Mouse (Mus musculus) limb, embryonic 10.5 days (tissue): Measurements from ENCODE around the gene Slc5a11. TPM values are rescaled to one million over a fixed set of nuclear protein-coding genes. Genes with fewer than 3 reads are reported as not detected.

ENCODE experiments used
- DNase-seq: peaks from one replicate; pipeline ENCODE4 v3.0.0-alpha.2; 2017; ENCODE audit warnings: low spot score
- H3K27ac ChIP-seq: fragments of 300-500 bp; sonication (generic); 2 replicates; pipeline ENCODE4 v1.5.1; 2016; ENCODE audit warnings: mild to moderate bottlenecking
- H3K27me3 ChIP-seq: fragments of 300-500 bp; sonication (generic); 2 replicates; pipeline ENCODE4 v1.6.1; 2016; ENCODE audit warnings: low read depth, mild to moderate bottlenecking; ENCODE audit not compliant: poor library complexity, severe bottlenecking
- H3K36me3 ChIP-seq: fragments of 300-500 bp; sonication (generic); 2 replicates; pipeline ENCODE4 v1.6.1; 2016; ENCODE audit warnings: mild to moderate bottlenecking, moderate library complexity
- H3K4me1 ChIP-seq: fragments of 300-500 bp; sonication (generic); 2 replicates; pipeline ENCODE4 v1.6.1; 2016
- H3K4me3 ChIP-seq: fragments of 300-500 bp; sonication (generic); 2 replicates; pipeline ENCODE4 v1.5.1; 2016; ENCODE audit warnings: mild to moderate bottlenecking, moderate library complexity
- H3K9me3 ChIP-seq: fragments of 300-500 bp; sonication (generic); replicated peaks from 2 replicates; pipeline ENCODE4 v1.6.1; 2016; ENCODE audit warnings: mild to moderate bottlenecking
- WGBS: fragments of 180-500 bp; shearing (Covaris S2); methylation state at CpG from one replicate; pipeline ENCODE4 v1.1.7; 2016; 5-methylcytosine and 5-hydroxymethylcytosine counted together
- polyA plus RNA-seq: library from polyadenylated mRNA; unstranded; fragments of >200 nt; fragmentation: Nextera tagmentation; extraction: Ambion mirVana; gene quantifications from 2 replicates; pipeline ENCODE4 v1.2.1, GENCODE M21; 2016

Slc5a11 gene
- polyA plus RNA-seq, 1 experiment from 2014 or later = 0.36 TPM

GRCm38 (mm10) chr7:123253396-123253795, 38.8 kb downstream of the Slc5a11 start:
- Histone ChIP-seq H3K4me1 (no peaks in the 10 kb centered on the region), H3K27ac (no peak overlapping the region), H3K4me3 (no peak overlapping the region), H3K9me3 (no peaks in the 10 kb centered on the region), H3K27me3 (no peaks in the 10 kb centered on the region), H3K36me3 (no peaks in the 10 kb centered on the region)
- DNase-seq = no peak
- 88% methylated on average over 7 of the region's 7 CpGs for WGBS

GRCm38 (mm10) chr7:123254196-123254970, 39.8 kb downstream of the Slc5a11 start:
- Histone ChIP-seq H3K9me3 (no peaks in the 10 kb centered on the region), H3K27me3 (no peaks in the 10 kb centered on the region), H3K36me3 (no peaks in the 10 kb centered on the region), H3K4me3 (no peak overlapping the region), H3K4me1 (no peaks in the 10 kb centered on the region), H3K27ac (no peak overlapping the region)
- DNase-seq = no peak
- 90% methylated on average over 14 of the region's 14 CpGs for WGBS

DNA sequence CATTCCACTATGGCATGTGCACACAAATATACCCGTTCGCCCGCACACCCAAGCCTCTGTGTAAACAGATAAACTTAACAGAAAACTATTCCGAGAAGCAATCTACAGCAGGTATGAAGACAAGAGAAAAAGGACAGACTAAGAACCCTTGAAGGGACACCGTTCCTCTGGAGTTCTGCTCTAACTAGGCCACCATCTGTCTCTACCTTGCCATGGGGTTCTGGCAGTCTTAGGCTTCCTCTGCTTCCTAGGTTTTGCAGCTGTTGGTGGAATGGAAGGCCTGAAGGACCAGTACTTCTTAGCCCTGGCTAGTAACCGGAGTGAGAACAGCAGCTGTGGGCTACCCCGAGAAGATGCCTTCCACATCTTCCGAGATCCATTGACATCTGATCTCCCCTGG, 43.5 kb downstream of the Slc5a11 start:
- Histone ChIP-seq H3K4me1 (no peaks in the 10 kb centered on the region), H3K27ac (no peak overlapping the region), H3K27me3 (no peaks in the 10 kb centered on the region), H3K9me3 (no peaks in the 10 kb centered on the region), H3K4me3 (no peak overlapping the region), H3K36me3 (no peaks in the 10 kb centered on the region)
- WGBS = 92% methylated on average over 8 of the region's 8 CpGs
- DNase-seq = no peak

DNA sequence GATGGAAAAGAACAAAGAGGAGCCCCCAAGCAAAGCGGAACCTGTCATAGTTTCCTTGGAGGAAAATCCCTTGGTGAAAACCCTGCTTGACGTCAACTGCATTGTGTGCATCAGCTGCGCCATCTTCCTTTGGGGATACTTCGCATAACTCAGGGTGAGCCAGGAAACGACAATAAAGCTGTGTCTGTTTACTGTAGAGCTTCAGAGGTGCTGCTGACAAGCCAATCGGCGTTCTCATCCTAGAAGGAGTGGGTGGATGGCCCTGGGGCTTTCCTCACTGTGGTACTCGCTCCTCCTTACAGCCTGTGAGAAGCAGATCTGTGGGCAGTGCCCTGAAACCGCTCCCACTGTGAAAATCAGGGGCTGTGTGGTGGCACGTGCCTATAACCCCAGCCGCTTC, 58.5 kb downstream of the Slc5a11 start:
- WGBS = 75% methylated on average over 11 of the region's 11 CpGs
- Histone ChIP-seq H3K4me1 (no peaks in the 10 kb centered on the region), H3K9me3 (no peaks in the 10 kb centered on the region), H3K27me3 (no peaks in the 10 kb centered on the region), H3K27ac (no peak overlapping the region), H3K4me3 (no peak overlapping the region), H3K36me3 (peaks cover 11% of the 10 kb centered on the region)
- no peak for DNase-seq

DNA sequence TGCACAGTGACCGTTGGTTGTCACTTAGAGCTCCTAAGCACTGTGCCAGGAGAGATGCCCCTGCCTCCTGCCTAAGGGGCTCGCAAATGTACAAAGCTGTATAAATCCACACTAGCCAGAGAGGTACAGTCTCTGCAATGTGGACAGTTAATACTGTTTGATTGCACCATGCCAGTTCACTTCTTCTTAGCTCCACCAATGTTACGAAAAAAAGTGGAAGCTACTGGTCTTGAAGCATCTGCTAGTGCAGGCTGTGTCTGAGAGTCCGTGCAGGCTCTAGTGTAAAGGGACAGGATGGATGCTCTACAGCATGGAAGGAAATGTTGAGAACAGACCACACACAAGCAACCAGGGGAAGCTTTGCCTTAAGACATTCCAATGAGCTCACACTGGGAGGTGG, 62.0 kb downstream of the Slc5a11 start:
- no peak overlapping the region for H3K4me3 ChIP-seq
- H3K27me3 ChIP-seq = no peaks in the 10 kb centered on the region
- peaks cover 44% of the 10 kb centered on the region for H3K36me3 ChIP-seq
- 87% methylated on average over 4 of the region's 4 CpGs for WGBS
- no peak for DNase-seq
- no peak overlapping the region for H3K27ac ChIP-seq
- no peaks in the 10 kb centered on the region for H3K4me1 ChIP-seq
- no peaks in the 10 kb centered on the region for H3K9me3 ChIP-seq

GRCm38 (mm10) chr7:123279797-123280196, 65.2 kb downstream of the Slc5a11 start:
- WGBS = 94% methylated on average over 4 of the region's 4 CpGs
- Histone ChIP-seq H3K27me3 (no peaks in the 10 kb centered on the region), H3K4me3 (no peak overlapping the region), H3K27ac (no peak overlapping the region), H3K9me3 (no peaks in the 10 kb centered on the region), H3K4me1 (no peaks in the 10 kb centered on the region), H3K36me3 (peaks cover 65% of the 10 kb centered on the region)
- DNase-seq = no peak

DNA sequence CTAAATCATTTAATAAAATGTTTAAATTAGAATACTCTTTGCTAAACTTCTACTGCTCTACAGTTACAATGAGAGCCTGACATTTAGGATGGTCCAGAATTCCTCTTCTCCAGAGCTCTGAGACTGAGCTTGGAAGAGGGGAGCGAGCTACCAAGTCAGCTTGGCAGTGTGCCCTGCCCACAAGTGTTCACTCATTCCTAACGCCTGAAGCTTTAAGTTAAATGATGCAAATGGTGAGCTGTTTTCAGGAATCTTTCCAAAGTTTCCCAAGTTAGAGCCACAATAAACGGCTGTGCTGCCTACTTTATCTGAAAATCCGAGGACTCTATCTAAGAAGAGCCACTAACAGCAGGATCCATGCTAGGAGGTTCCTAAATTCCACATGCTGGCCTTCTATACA, 69.2 kb downstream of the Slc5a11 start:
- H3K4me3 ChIP-seq = no peak overlapping the region
- DNase-seq = no peak
- H3K4me1 ChIP-seq = no peaks in the 10 kb centered on the region
- no peaks in the 10 kb centered on the region for H3K9me3 ChIP-seq
- no peak overlapping the region for H3K27ac ChIP-seq
- WGBS = 89% methylated on average over 4 of the region's 4 CpGs
- peaks cover 85% of the 10 kb centered on the region for H3K36me3 ChIP-seq
- no peaks in the 10 kb centered on the region for H3K27me3 ChIP-seq

GRCm38 (mm10) chr7:123285896-123286295, 71.3 kb downstream of the Slc5a11 start:
- peaks cover 84% of the 10 kb centered on the region for H3K36me3 ChIP-seq
- H3K4me1 ChIP-seq = no peaks in the 10 kb centered on the region
- H3K9me3 ChIP-seq = no peaks in the 10 kb centered on the region
- no peaks in the 10 kb centered on the region for H3K27me3 ChIP-seq
- DNase-seq = no peak
- H3K27ac ChIP-seq = no peak overlapping the region
- 95% methylated on average over 5 of the region's 5 CpGs for WGBS
- H3K4me3 ChIP-seq = no peak overlapping the region

- no peak overlapping the region for H3K4me3 ChIP-seq
- H3K27ac ChIP-seq = no peak overlapping the region
- no peak for DNase-seq
- peaks cover 93% of the 10 kb centered on the region for H3K36me3 ChIP-seq
- no peaks in the 10 kb centered on the region for H3K9me3 ChIP-seq
- no peaks in the 10 kb centered on the region for H3K27me3 ChIP-seq
- 92% methylated on average over 3 of the region's 3 CpGs for WGBS
- no peaks in the 10 kb centered on the region for H3K4me1 ChIP-seq
Observed at GRCm38 (mm10) chr7:123287903-123288302, 73.3 kb downstream of the Slc5a11 start.

DNA sequence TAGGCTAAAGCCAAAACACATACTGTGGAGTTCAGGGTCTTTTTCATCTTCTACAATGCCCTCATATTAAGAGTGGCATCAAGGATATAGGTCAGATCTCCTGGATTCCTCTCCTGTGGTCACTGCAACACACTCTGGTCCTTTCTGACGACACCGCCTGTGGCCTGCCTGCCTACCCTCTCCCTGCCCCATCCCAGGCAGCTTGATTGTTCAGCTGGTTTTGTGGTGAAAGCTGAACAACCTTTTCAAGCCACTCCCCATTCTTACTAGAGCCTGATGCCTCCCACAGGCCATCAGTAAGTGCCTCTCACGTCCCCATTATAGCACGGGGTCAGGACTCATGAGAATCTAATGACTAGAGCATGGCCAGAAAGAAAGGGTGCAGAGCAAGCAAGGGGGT, 74.6 kb downstream of the Slc5a11 start:
- Histone ChIP-seq H3K27ac (no peak overlapping the region), H3K9me3 (no peaks in the 10 kb centered on the region), H3K4me3 (no peak overlapping the region), H3K4me1 (no peaks in the 10 kb centered on the region), H3K36me3 (peaks cover 95% of the 10 kb centered on the region), H3K27me3 (no peaks in the 10 kb centered on the region)
- WGBS = 89% methylated on average over 4 of the region's 4 CpGs
- DNase-seq = no peak

DNA sequence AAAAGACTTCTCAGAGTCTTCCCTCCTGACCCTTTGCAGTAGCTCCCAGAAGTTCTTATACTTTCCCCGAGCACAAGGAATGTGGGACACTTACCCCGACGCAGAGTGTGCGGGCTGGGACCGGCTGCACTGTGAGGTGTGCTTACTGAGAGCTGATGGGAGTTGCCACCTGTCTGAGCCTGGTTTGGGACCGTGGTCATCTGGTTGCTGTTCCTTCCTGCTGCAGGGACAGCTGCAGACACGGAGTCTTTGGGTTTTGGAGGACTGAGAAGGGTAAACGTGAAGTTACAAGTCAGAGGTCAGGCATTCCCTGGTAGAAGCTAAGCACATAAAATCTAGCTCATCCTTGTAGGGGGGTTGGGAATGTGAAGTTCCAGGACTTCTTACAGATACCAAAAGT, 77.4 kb downstream of the Slc5a11 start:
- Histone ChIP-seq H3K27me3 (no peaks in the 10 kb centered on the region), H3K4me1 (no peaks in the 10 kb centered on the region), H3K9me3 (no peaks in the 10 kb centered on the region), H3K36me3 (peaks cover 96% of the 10 kb centered on the region), H3K27ac (no peak overlapping the region), H3K4me3 (no peak overlapping the region)
- WGBS = 92% methylated on average over 8 of the region's 8 CpGs
- DNase-seq = no peak

- H3K27me3 ChIP-seq = no peaks in the 10 kb centered on the region
- DNase-seq = no peak
- H3K4me1 ChIP-seq = no peaks in the 10 kb centered on the region
- H3K4me3 ChIP-seq = no peak overlapping the region
- peaks cover 98% of the 10 kb centered on the region for H3K36me3 ChIP-seq
- 95% methylated on average over 7 of the region's 7 CpGs for WGBS
- no peak overlapping the region for H3K27ac ChIP-seq
- H3K9me3 ChIP-seq = no peaks in the 10 kb centered on the region
Observed at GRCm38 (mm10) chr7:123293898-123294297, 79.3 kb downstream of the Slc5a11 start.

DNA sequence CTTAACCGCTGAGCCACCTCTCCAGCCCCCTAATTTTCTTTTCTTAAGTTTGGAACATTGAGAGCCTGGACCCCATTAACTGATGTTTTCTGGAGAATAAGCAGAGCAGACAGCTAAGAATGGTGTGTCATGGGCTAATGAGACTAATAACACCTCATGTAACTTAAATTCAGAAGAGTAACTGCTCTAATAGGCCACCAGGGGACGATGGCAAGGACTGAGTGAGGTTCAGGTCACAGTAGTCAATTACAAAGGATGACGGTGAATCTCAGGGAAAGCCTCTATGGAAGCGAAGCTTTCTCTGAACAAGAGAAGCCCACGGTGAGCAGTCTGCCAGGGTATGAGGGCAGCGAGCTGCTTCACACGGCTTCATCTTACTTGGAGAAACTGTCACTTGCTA, 80.8 kb downstream of the Slc5a11 start:
- Histone ChIP-seq H3K9me3 (no peaks in the 10 kb centered on the region), H3K4me3 (no peak overlapping the region), H3K36me3 (peaks cover 98% of the 10 kb centered on the region), H3K27ac (no peak overlapping the region), H3K27me3 (no peaks in the 10 kb centered on the region), H3K4me1 (no peaks in the 10 kb centered on the region)
- DNase-seq = no peak
- WGBS = 86% methylated on average over 7 of the region's 7 CpGs

DNA sequence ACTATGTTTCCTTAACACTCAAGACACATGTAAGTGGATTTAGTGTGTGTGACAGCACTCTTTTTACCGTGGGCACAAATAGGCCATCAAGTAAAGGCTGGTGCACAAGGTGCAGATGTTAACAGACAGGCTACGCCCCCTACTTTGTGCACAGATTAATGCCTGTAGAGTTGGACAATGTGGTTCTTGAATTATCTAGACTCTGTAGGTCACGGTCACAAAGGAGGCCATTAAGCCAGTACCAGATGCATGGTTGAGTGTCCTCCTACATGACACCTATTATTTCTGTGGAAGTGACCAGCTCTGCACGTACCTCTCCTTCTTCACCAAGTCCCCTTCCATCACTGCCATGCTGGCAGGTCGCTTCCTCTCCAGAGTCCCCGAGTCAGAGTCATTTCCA, 81.5 kb downstream of the Slc5a11 start:
- Histone ChIP-seq H3K9me3 (no peaks in the 10 kb centered on the region), H3K4me1 (no peaks in the 10 kb centered on the region), H3K27me3 (no peaks in the 10 kb centered on the region), H3K27ac (no peak overlapping the region), H3K36me3 (peaks cover 93% of the 10 kb centered on the region), H3K4me3 (no peak overlapping the region)
- 94% methylated on average over 6 of the region's 6 CpGs for WGBS
- no peak for DNase-seq
